22 mouse cellular contexts compared by ENCODE assay signal in genomic region chr16:24653041-24653440, GRCm38 (mm10).
DNase-seq lines count a peak whose midpoint lies in the region; ATAC-seq and TF ChIP-seq lines count a peak whose summit lies in the region.
"Had no signal": no experiment of that assay in that cellular context is flagged by ENCODE, and none has a peak within 500 bp of the region (broad histone marks: within the 10 kb centered on the region; RNA-seq: fewer than 3 reads in every experiment).

No protein-coding gene starts in this region.

- no peak for DNase-seq in forebrain, postnatal 0 days
- DNase-seq in heart, postnatal 14 days: no peak
- peak; percentile 23 for DNase-seq in lung, postnatal 0 days (ENCODE audit: low spot score)
- no peak for DNase-seq in lung, adult 2 months
- DNase-seq in adrenal gland, adult (ENCODE audit: inconsistent age in 2 of 2, low spot score in 1 of 2): no peak
- DNase-seq: adrenal gland, adult 2 months; gastrocnemius, postnatal 10 days; heart, postnatal 4 days; kidney, adult 18-20 months; liver, postnatal 0 days; lung, postnatal 14 days had no signal

- H3K4me1 ChIP-seq in forebrain, postnatal 0 days (ENCODE audit: insufficient read depth): no peaks in the 10 kb centered on the region
- peaks cover 9% of the 10 kb centered on the region for H3K4me1 ChIP-seq in forebrain, embryonic 13.5 days
- peaks cover 9% of the 10 kb centered on the region for H3K4me1 ChIP-seq in heart, embryonic 15.5 days (replicated peaks)
- H3K4me1 ChIP-seq in lung, postnatal 0 days (ENCODE audit: insufficient read depth, low read depth, low read length): peaks cover 9% of the 10 kb centered on the region; the same call in 1 of the 2 replicates
- H3K4me1 ChIP-seq in lung, adult 2 months (ENCODE audit: control insufficient read depth, insufficient read depth, low read length): peaks cover 2% of the 10 kb centered on the region
- H3K4me1 ChIP-seq in bone marrow macrophage, adult 2 months (ENCODE audit: control insufficient read depth, insufficient read depth, low read length): peaks cover 41% of the 10 kb centered on the region
- H3K4me1 ChIP-seq: forebrain, embryonic 10.5 days; limb, embryonic 12.5 days; midbrain, embryonic 13.5 days; neural tube, embryonic 12.5 days had no signal

- peak; percentile 2; the same call in 1 of the 2 replicates for ATAC-seq in forebrain, postnatal 0 days
- no peak for ATAC-seq in forebrain, embryonic 13.5 days
- ATAC-seq in heart, embryonic 15.5 days (replicated peaks; ENCODE audit: insufficient number of reproducible peaks, insufficient read depth, low FRiP score, low read depth): no peak
- ATAC-seq in lung, postnatal 0 days: no peak
- ATAC-seq: inflammation-experienced regulatory T-cells, adult 6 months; liver, postnatal 0 days; midbrain, embryonic 13.5 days had no signal

- intact Hi-C loops in heart, postnatal 14 days (cut with DNase I): no loop called here

- no peak overlapping the region for H3K27ac ChIP-seq in forebrain, postnatal 0 days (ENCODE audit: low read depth, low read length)
- H3K27ac ChIP-seq in forebrain, embryonic 13.5 days: no peak overlapping the region
- H3K27ac ChIP-seq in heart, embryonic 15.5 days: 0 out of 2 replicates have a peak overlapping the region, but pooled peaks have one; percentile 17
- H3K27ac ChIP-seq in lung, postnatal 0 days (ENCODE audit: low read length): no peak overlapping the region
- H3K27ac ChIP-seq in bone marrow macrophage, adult 2 months (ENCODE audit: insufficient read depth, low read depth, low read length): peak overlapping the region; percentile 47
- H3K27ac ChIP-seq: forebrain, embryonic 10.5 days; hindbrain, embryonic 14.5 days; limb, embryonic 12.5 days; midbrain, embryonic 13.5 days; neural tube, embryonic 12.5 days had no signal

- no peak overlapping the region for H3K4me2 ChIP-seq in forebrain, postnatal 0 days (ENCODE audit: low read depth)
- H3K4me2 ChIP-seq in forebrain, embryonic 13.5 days: no peak overlapping the region
- no peak overlapping the region for H3K4me2 ChIP-seq in heart, embryonic 15.5 days
- no peak overlapping the region for H3K4me2 ChIP-seq in lung, postnatal 0 days (replicated peaks; ENCODE audit: low read depth, low read length)
- H3K4me2 ChIP-seq: heart, embryonic 11.5 days; hindbrain, embryonic 14.5 days; limb, embryonic 12.5 days; liver, embryonic 11.5 days; midbrain, embryonic 13.5 days; neural tube, embryonic 12.5 days had no signal

- H3K9ac ChIP-seq in forebrain, postnatal 0 days: no peak overlapping the region
- H3K9ac ChIP-seq in forebrain, embryonic 13.5 days: no peak overlapping the region
- H3K9ac ChIP-seq in heart, embryonic 15.5 days: no peak overlapping the region
- H3K9ac ChIP-seq in lung, postnatal 0 days (replicated peaks; ENCODE audit: low read depth): no peak overlapping the region
- H3K9ac ChIP-seq: hindbrain, embryonic 14.5 days; limb, embryonic 12.5 days; liver, postnatal 0 days; midbrain, embryonic 13.5 days; neural tube, embryonic 12.5 days had no signal

- 61% methylated on average over 5 of the region's 5 CpGs for WGBS in forebrain, postnatal 0 days
- 74% methylated on average over 5 of the region's 5 CpGs for WGBS in forebrain, embryonic 13.5 days
- whole genome bisulfite sequencing in heart, embryonic 15.5 days: 58% methylated on average over 5 of the region's 5 CpGs
- 51% methylated on average over 5 of the region's 5 CpGs for WGBS in lung, postnatal 0 days
- WGBS in lung, adult 2 months: 55% methylated on average over 5 of the region's 5 CpGs

- TF ChIP-seq EP300 in lung, postnatal 0 days (IDR thresholded peaks at IDR 0.05): no peak

- TF ChIP-seq POLR2A in lung, adult 2 months (IDR thresholded peaks at IDR 0.05; ENCODE audit: borderline replicate concordance, extremely low read depth, low read depth, low read length): no peak
- no peak for TF ChIP-seq POLR2A in bone marrow macrophage, adult 2 months (IDR thresholded peaks at IDR 0.05; ENCODE audit: borderline replicate concordance, low read depth, low read length)

- H3K27me3 ChIP-seq in forebrain, postnatal 0 days (ENCODE audit: insufficient read depth, low read length): no peaks in the 10 kb centered on the region
- H3K27me3 ChIP-seq in forebrain, embryonic 13.5 days: no peaks in the 10 kb centered on the region
- H3K27me3 ChIP-seq in heart, embryonic 15.5 days: no peaks in the 10 kb centered on the region
- no peaks in the 10 kb centered on the region for H3K27me3 ChIP-seq in lung, postnatal 0 days (replicated peaks; ENCODE audit: insufficient read depth, low read length)
- H3K27me3 ChIP-seq: limb, embryonic 12.5 days; neural tube, embryonic 12.5 days had no signal

- H3K36me3 ChIP-seq in forebrain, postnatal 0 days (ENCODE audit: insufficient read depth): no peaks in the 10 kb centered on the region
- no peaks in the 10 kb centered on the region for H3K36me3 ChIP-seq in forebrain, embryonic 13.5 days (ENCODE audit: poor library complexity, severe bottlenecking)
- no peaks in the 10 kb centered on the region for H3K36me3 ChIP-seq in heart, embryonic 15.5 days
- H3K36me3 ChIP-seq in lung, postnatal 0 days (ENCODE audit: insufficient read depth, low read length): no peaks in the 10 kb centered on the region
- H3K36me3 ChIP-seq: forebrain, embryonic 10.5 days; limb, embryonic 12.5 days; midbrain, embryonic 13.5 days; neural tube, embryonic 12.5 days had no signal

- no peak overlapping the region for H3K4me3 ChIP-seq in forebrain, postnatal 0 days (ENCODE audit: low read depth, low read length)
- H3K4me3 ChIP-seq in forebrain, embryonic 13.5 days: no peak overlapping the region
- H3K4me3 ChIP-seq in heart, embryonic 15.5 days: no peak overlapping the region
- H3K4me3 ChIP-seq in lung, postnatal 0 days (ENCODE audit: low read depth, low read length): no peak overlapping the region
- no peak overlapping the region for H3K4me3 ChIP-seq in lung, adult 2 months (replicated peaks; ENCODE audit: extremely low read depth, low read depth, low read length)
- no peak overlapping the region for H3K4me3 ChIP-seq in bone marrow macrophage, adult 2 months (ENCODE audit: insufficient read depth, low read length)
- H3K4me3 ChIP-seq: forebrain, embryonic 10.5 days; limb, embryonic 12.5 days; midbrain, embryonic 13.5 days; neural tube, embryonic 12.5 days had no signal

- no peaks in the 10 kb centered on the region for H3K9me3 ChIP-seq in forebrain, postnatal 0 days (ENCODE audit: low read length)
- H3K9me3 ChIP-seq in forebrain, embryonic 13.5 days (replicated peaks): no peaks in the 10 kb centered on the region
- H3K9me3 ChIP-seq in heart, embryonic 15.5 days (replicated peaks): no peaks in the 10 kb centered on the region
- H3K9me3 ChIP-seq in lung, postnatal 0 days (ENCODE audit: low read length): no peaks in the 10 kb centered on the region
- H3K9me3 ChIP-seq: forebrain, embryonic 10.5 days; limb, embryonic 12.5 days; midbrain, embryonic 13.5 days; neural tube, embryonic 12.5 days had no signal

- TF ChIP-seq CTCF in forebrain, postnatal 0 days (IDR thresholded peaks at IDR 0.05; ENCODE audit: low read depth): no peak
- TF ChIP-seq CTCF in lung, postnatal 0 days (IDR thresholded peaks at IDR 0.05): no peak
- TF ChIP-seq CTCF in lung, adult 2 months (IDR thresholded peaks at IDR 0.05; ENCODE audit: insufficient read depth, low read length): no peak
- TF ChIP-seq CTCF in bone marrow macrophage, adult 2 months (IDR thresholded peaks at IDR 0.05; ENCODE audit: low read depth, low read length): no peak

Comparison
In these comparisons a context has a peak if more than half of its experiments do, and no peak if none do; other contexts are left out.
1. H3K27ac ChIP-seq: peak in heart, embryonic 15.5 days (single experiment) and bone marrow macrophage, adult 2 months (single experiment); none in forebrain, postnatal 0 days (single experiment), forebrain, embryonic 13.5 days (single experiment) and lung, postnatal 0 days (single experiment).